Mouse (Mus musculus): ENCODE data around the gene Ifna11. TPM values are rescaled to one million over a fixed set of nuclear protein-coding genes. Genes with fewer than 3 reads are reported as not detected.

Gene Ifna11
- polyA plus RNA-seq, 1 experiment from 2014 or later: not detected

Other genes starting within 250 kb of the Ifna11 start
- gene Ifna14, start 248.2 kb upstream of the Ifna11 start, polyA plus RNA-seq (2014; fragmentation: Illumina TruSeq; extraction: RNeasy Lipid Tissue Mini Kit (QIAGEN cat#74804); ENCODE audit: low replicate concordance): not detected
- not detected for gene Ifna9, start 227.6 kb upstream of the Ifna11 start, polyA plus RNA-seq (2014; fragmentation: Illumina TruSeq; extraction: RNeasy Lipid Tissue Mini Kit (QIAGEN cat#74804); ENCODE audit: low replicate concordance)
- not detected for gene Ifna12, start 216.6 kb upstream of the Ifna11 start, polyA plus RNA-seq (2014; fragmentation: Illumina TruSeq; extraction: RNeasy Lipid Tissue Mini Kit (QIAGEN cat#74804); ENCODE audit: low replicate concordance)
- not detected for gene C87499, start 185.5 kb upstream of the Ifna11 start, polyA plus RNA-seq (2014; fragmentation: Illumina TruSeq; extraction: RNeasy Lipid Tissue Mini Kit (QIAGEN cat#74804); ENCODE audit: low replicate concordance)
- gene Ifna13, start 175.5 kb upstream of the Ifna11 start, polyA plus RNA-seq (2014; fragmentation: Illumina TruSeq; extraction: RNeasy Lipid Tissue Mini Kit (QIAGEN cat#74804); ENCODE audit: low replicate concordance): not detected
- gene Ifna16, start 143.0 kb upstream of the Ifna11 start, polyA plus RNA-seq (2014; fragmentation: Illumina TruSeq; extraction: RNeasy Lipid Tissue Mini Kit (QIAGEN cat#74804); ENCODE audit: low replicate concordance): not detected
- not detected for gene Ifna2, start 136.0 kb upstream of the Ifna11 start, polyA plus RNA-seq (2014; fragmentation: Illumina TruSeq; extraction: RNeasy Lipid Tissue Mini Kit (QIAGEN cat#74804); ENCODE audit: low replicate concordance)
- gene Ifnab, start 128.6 kb upstream of the Ifna11 start, polyA plus RNA-seq (2014; fragmentation: Illumina TruSeq; extraction: RNeasy Lipid Tissue Mini Kit (QIAGEN cat#74804); ENCODE audit: low replicate concordance): not detected
- gene Gm26566, start 98.2 kb upstream of the Ifna11 start, polyA plus RNA-seq (2014; fragmentation: Illumina TruSeq; extraction: RNeasy Lipid Tissue Mini Kit (QIAGEN cat#74804); ENCODE audit: low replicate concordance): not detected
- 117 TPM for gene Klhl9, start 97.5 kb upstream of the Ifna11 start, polyA plus RNA-seq (2014; fragmentation: Illumina TruSeq; extraction: RNeasy Lipid Tissue Mini Kit (QIAGEN cat#74804); ENCODE audit: low replicate concordance)
- gene Gm13271, start 65.1 kb upstream of the Ifna11 start, polyA plus RNA-seq (2014; fragmentation: Illumina TruSeq; extraction: RNeasy Lipid Tissue Mini Kit (QIAGEN cat#74804); ENCODE audit: low replicate concordance): not detected
- not detected for gene Gm13283, start 59.8 kb upstream of the Ifna11 start, polyA plus RNA-seq (2014; fragmentation: Illumina TruSeq; extraction: RNeasy Lipid Tissue Mini Kit (QIAGEN cat#74804); ENCODE audit: low replicate concordance)
- gene Gm13290, start 46.1 kb upstream of the Ifna11 start, polyA plus RNA-seq (2014; fragmentation: Illumina TruSeq; extraction: RNeasy Lipid Tissue Mini Kit (QIAGEN cat#74804); ENCODE audit: low replicate concordance): not detected
- gene Gm13289, start 43.0 kb upstream of the Ifna11 start, polyA plus RNA-seq (2014; fragmentation: Illumina TruSeq; extraction: RNeasy Lipid Tissue Mini Kit (QIAGEN cat#74804); ENCODE audit: low replicate concordance): not detected
- not detected for gene Gm13272, start 40.1 kb upstream of the Ifna11 start, polyA plus RNA-seq (2014; fragmentation: Illumina TruSeq; extraction: RNeasy Lipid Tissue Mini Kit (QIAGEN cat#74804); ENCODE audit: low replicate concordance)
- not detected for gene Ifnz, start 37.8 kb upstream of the Ifna11 start, polyA plus RNA-seq (2014; fragmentation: Illumina TruSeq; extraction: RNeasy Lipid Tissue Mini Kit (QIAGEN cat#74804); ENCODE audit: low replicate concordance)
- not detected for gene Gm13276, start 34.2 kb upstream of the Ifna11 start, polyA plus RNA-seq (2014; fragmentation: Illumina TruSeq; extraction: RNeasy Lipid Tissue Mini Kit (QIAGEN cat#74804); ENCODE audit: low replicate concordance)
- not detected for gene Gm13277, start 31.3 kb upstream of the Ifna11 start, polyA plus RNA-seq (2014; fragmentation: Illumina TruSeq; extraction: RNeasy Lipid Tissue Mini Kit (QIAGEN cat#74804); ENCODE audit: low replicate concordance)
- gene Gm13278, start 28.4 kb upstream of the Ifna11 start, polyA plus RNA-seq (2014; fragmentation: Illumina TruSeq; extraction: RNeasy Lipid Tissue Mini Kit (QIAGEN cat#74804); ENCODE audit: low replicate concordance): not detected
- not detected for gene Gm13275, start 25.5 kb upstream of the Ifna11 start, polyA plus RNA-seq (2014; fragmentation: Illumina TruSeq; extraction: RNeasy Lipid Tissue Mini Kit (QIAGEN cat#74804); ENCODE audit: low replicate concordance)
- not detected for gene Gm13279, start 22.6 kb upstream of the Ifna11 start, polyA plus RNA-seq (2014; fragmentation: Illumina TruSeq; extraction: RNeasy Lipid Tissue Mini Kit (QIAGEN cat#74804); ENCODE audit: low replicate concordance)
- not detected for gene Gm13285, start 20.3 kb upstream of the Ifna11 start, polyA plus RNA-seq (2014; fragmentation: Illumina TruSeq; extraction: RNeasy Lipid Tissue Mini Kit (QIAGEN cat#74804); ENCODE audit: low replicate concordance)
- gene Gm13287, start 16.7 kb upstream of the Ifna11 start, polyA plus RNA-seq (2014; fragmentation: Illumina TruSeq; extraction: RNeasy Lipid Tissue Mini Kit (QIAGEN cat#74804); ENCODE audit: low replicate concordance): not detected
- not detected for gene Gm13288, start 14.4 kb upstream of the Ifna11 start, polyA plus RNA-seq (2014; fragmentation: Illumina TruSeq; extraction: RNeasy Lipid Tissue Mini Kit (QIAGEN cat#74804); ENCODE audit: low replicate concordance)
- gene Ifna7, start 3.7 kb upstream of the Ifna11 start, polyA plus RNA-seq (2014; fragmentation: Illumina TruSeq; extraction: RNeasy Lipid Tissue Mini Kit (QIAGEN cat#74804); ENCODE audit: low replicate concordance): not detected
- not detected for gene Ifna6, start 7.5 kb downstream of the Ifna11 start, polyA plus RNA-seq (2014; fragmentation: Illumina TruSeq; extraction: RNeasy Lipid Tissue Mini Kit (QIAGEN cat#74804); ENCODE audit: low replicate concordance)
- gene Ifna5, start 15.6 kb downstream of the Ifna11 start, polyA plus RNA-seq (2014; fragmentation: Illumina TruSeq; extraction: RNeasy Lipid Tissue Mini Kit (QIAGEN cat#74804); ENCODE audit: low replicate concordance): not detected
- not detected for gene Ifna4, start 21.9 kb downstream of the Ifna11 start, polyA plus RNA-seq (2014; fragmentation: Illumina TruSeq; extraction: RNeasy Lipid Tissue Mini Kit (QIAGEN cat#74804); ENCODE audit: low replicate concordance)
- not detected for gene Ifna1, start 30.1 kb downstream of the Ifna11 start, polyA plus RNA-seq (2014; fragmentation: Illumina TruSeq; extraction: RNeasy Lipid Tissue Mini Kit (QIAGEN cat#74804); ENCODE audit: low replicate concordance)
- gene Ifne, start 60.2 kb downstream of the Ifna11 start, polyA plus RNA-seq (2014; fragmentation: Illumina TruSeq; extraction: RNeasy Lipid Tissue Mini Kit (QIAGEN cat#74804); ENCODE audit: low replicate concordance): not detected